In genomic region chr2:85280580-85280979, GRCm38 (mm10) we compare ENCODE assay signal across 19 mouse cellular contexts. TPM values are rescaled to one million over a fixed set of nuclear protein-coding genes. Genes with fewer than 3 reads are reported as not detected.
"Had no signal": no experiment of that assay in that cellular context is flagged by ENCODE, and none has a peak within 500 bp of the region (broad histone marks: within the 10 kb centered on the region; RNA-seq: fewer than 3 reads in every experiment).

No protein-coding gene starts in this region.

- H3K9me3 ChIP-seq: limb, embryonic 13.5 days; midbrain, embryonic 15.5 days had no signal

- H3K9ac ChIP-seq: limb, embryonic 13.5 days; liver, embryonic 14.5 days; midbrain, embryonic 15.5 days had no signal

- ATAC-seq: midbrain, embryonic 15.5 days had no signal

- H3K27me3 ChIP-seq: limb, embryonic 13.5 days; midbrain, embryonic 15.5 days had no signal

- H3K4me2 ChIP-seq: limb, embryonic 13.5 days; midbrain, embryonic 11.5 days; midbrain, embryonic 15.5 days had no signal

- H3K4me1 ChIP-seq: limb, embryonic 13.5 days had no signal

- DNase-seq: kidney, postnatal 10 days; left cerebral cortex, postnatal 4 days; spleen, adult 18-20 months; thymus, adult 18-20 months; thymus, postnatal 14 days had no signal

- H3K27ac ChIP-seq: limb, embryonic 13.5 days; liver, embryonic 14.5 days; midbrain, embryonic 15.5 days had no signal

- H3K36me3 ChIP-seq: limb, embryonic 13.5 days; midbrain, embryonic 15.5 days had no signal

- H3K4me3 ChIP-seq: limb, embryonic 13.5 days; midbrain, embryonic 15.5 days had no signal

RNA-seq across cellular contexts. Expression of gene Olfr987, which starts 58.5 kb away (rescaled TPM):
- total RNA-seq: layer of hippocampus, adult 8-10 months; layer of hippocampus, postnatal 14 days; left cerebral cortex, adult 18-20 months; left cerebral cortex, postnatal 10 days; left cerebral cortex, postnatal 4 days; liver, adult 2 months; megakaryocyte, adult 5-6 weeks; monocyte, adult 5-6 weeks; neutrophil, adult 5-6 weeks had no signal
- polyA plus RNA-seq: large intestine, adult 2 months; limb, embryonic 13.5 days; liver, adult 2 months; liver, embryonic 14.5 days; midbrain, embryonic 11.5 days; midbrain, embryonic 15.5 days; stomach, embryonic 14.5 days had no signal
